Mouse (Mus musculus) lung, embryonic 15.5 days (tissue): ENCODE measurements around the gene Sh3rf1. TPM values are rescaled to one million over a fixed set of nuclear protein-coding genes. Genes with fewer than 3 reads are reported as not detected.

Experiments used
- ATAC-seq: fragments of 200-750 bp; cut with Nextera tagmentation; 2 replicates; pipeline ENCODE4 v1.8.0; 2017; ENCODE audit warnings: moderate number of reproducible peaks, borderline replicate concordance; ENCODE audit not compliant: low FRiP score, low TSS enrichment; ENCODE audit errors: extremely low read depth
- H3K27ac ChIP-seq: fragments of 300-500 bp; sonication (generic); 2 replicates; pipeline ENCODE4 v1.5.1; 2015; ENCODE audit warnings: moderate library complexity, mild to moderate bottlenecking, inconsistent platforms
- H3K27me3 ChIP-seq: fragments of 300-500 bp; sonication (generic); 2 replicates; pipeline ENCODE4 v1.6.1; 2015; ENCODE audit warnings: inconsistent platforms
- H3K36me3 ChIP-seq: fragments of 300-500 bp; sonication (generic); 2 replicates; pipeline ENCODE4 v1.6.1; 2015; ENCODE audit warnings: inconsistent platforms
- H3K4me1 ChIP-seq: fragments of 300-500 bp; sonication (generic); 2 replicates; pipeline ENCODE4 v1.6.1; 2015; ENCODE audit warnings: inconsistent platforms
- H3K4me2 ChIP-seq: fragments of 300-500 bp; sonication (generic); 2 replicates; pipeline ENCODE4 v1.6.1; 2015; ENCODE audit warnings: inconsistent platforms, mild to moderate bottlenecking, moderate library complexity
- H3K4me3 ChIP-seq: fragments of 300-500 bp; sonication (generic); 2 replicates; pipeline ENCODE4 v1.5.1; 2015; ENCODE audit warnings: mild to moderate bottlenecking, inconsistent platforms
- H3K9ac ChIP-seq: fragments of 300-500 bp; sonication (generic); 2 replicates; pipeline ENCODE4 v1.6.1; 2015; ENCODE audit warnings: inconsistent platforms
- H3K9me3 ChIP-seq: fragments of 300-500 bp; sonication (generic); 2 replicates; pipeline ENCODE4 v1.6.1; 2016; ENCODE audit warnings: inconsistent platforms
- WGBS: fragments of 180-500 bp; shearing (Covaris S2); methylation state at CpG from one replicate; pipeline ENCODE4 v1.1.7; 2015; 5-methylcytosine and 5-hydroxymethylcytosine counted together
- polyA plus RNA-seq: library from polyadenylated mRNA; unstranded; fragments of >200 nt; fragmentation: Nextera tagmentation; extraction: Ambion mirVana; gene quantifications from 2 replicates; pipeline ENCODE4 v1.2.1, GENCODE M21; 2015

Sh3rf1 gene
- polyA plus RNA-seq, 1 experiment from 2014 or later = 16.8 TPM

DNA sequence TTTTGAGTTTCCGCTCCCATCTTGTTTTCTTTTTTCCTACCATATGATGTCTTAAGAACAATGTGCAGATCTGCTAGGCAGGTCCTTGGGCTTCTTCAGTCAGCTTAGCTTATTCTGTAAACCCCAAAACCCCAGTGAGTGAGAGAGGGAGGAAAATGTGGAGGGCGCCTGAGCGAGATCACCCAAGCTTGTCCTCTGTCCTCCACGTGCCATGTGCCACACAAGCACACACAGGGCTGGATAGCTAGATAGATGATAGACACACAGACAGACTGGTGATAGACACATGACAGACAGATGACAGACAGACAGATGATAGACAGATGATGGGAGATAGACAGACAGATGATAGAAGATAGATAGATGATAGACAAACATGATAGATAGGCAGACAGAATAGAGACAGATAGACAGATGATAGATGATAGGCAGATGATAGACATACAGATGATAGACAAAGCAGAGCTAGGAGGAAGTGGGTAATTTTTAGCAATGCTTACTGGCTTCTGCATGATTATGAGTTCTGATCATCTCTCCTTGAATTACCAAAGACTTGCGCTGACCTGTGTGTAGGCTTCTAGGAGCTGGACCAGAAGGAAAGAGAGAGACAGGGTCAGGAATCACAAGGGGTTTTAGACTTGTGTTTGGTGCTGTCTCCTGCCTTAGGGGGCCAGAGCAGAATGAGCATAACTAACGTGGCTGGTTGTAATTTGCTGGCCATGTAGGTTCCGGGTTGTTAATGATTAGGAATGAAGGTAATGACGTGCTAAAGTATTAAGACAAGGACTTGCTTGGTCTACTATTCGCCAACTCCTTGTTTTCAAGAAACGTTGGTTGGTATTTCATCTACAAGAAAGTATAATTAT lies 58.9 kb downstream of the Sh3rf1 start:
- Histone ChIP-seq H3K36me3 (no peaks in the 10 kb centered on the region), H3K9ac (no peak overlapping the region), H3K27ac (peak overlapping the region; percentile 68), H3K4me1 (peaks cover 78% of the 10 kb centered on the region), H3K9me3 (no peaks in the 10 kb centered on the region), H3K4me2 (no peak overlapping the region), H3K4me3 (no peak overlapping the region), H3K27me3 (no peaks in the 10 kb centered on the region)
- ATAC-seq = no peak
- WGBS = 53% methylated on average over 10 of the region's 10 CpGs

DNA sequence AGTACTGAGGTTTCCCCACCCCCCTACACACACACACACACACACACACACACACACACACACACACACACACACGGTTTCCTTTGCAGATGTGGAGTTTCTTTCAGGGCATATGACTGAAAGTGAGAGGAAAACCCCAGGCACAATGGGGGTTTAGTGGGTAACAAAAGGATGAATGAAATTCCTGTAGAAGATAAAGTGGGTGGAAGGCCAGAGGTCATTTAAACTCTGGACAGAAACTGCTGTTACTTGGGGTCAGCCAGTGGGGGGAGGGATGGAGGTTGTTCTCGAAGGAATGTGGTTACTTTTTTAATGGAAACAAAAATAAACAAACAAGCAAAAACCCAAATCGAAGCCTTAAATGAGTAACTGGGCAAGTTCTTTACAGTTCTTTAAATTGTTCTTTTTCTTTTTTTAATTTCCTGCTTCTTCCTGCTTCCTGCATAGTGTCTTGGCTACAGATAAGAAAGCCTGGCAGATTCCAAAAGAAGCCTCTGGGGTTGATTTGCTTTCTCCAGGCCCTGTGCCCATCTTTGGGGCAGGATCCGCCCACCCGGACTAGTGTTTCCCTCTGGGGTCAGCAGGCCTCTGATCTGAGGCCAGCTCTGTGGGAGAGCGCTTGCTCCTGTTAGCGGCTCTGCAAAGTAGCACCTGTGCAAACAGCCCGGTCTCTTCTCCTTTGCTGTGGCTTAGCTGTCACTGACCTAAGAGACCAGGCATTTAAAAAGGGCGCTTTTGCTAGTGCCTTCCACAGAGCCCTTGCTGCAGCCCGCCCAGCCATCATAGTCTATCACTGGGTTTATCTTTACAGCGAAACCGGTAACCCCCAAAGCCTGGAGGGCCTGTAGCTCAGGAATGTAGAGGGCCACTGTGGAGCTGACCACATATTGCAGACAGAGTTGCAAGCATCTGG lies 59.8 kb downstream of the Sh3rf1 start:
- Histone ChIP-seq H3K9me3 (no peaks in the 10 kb centered on the region), H3K4me3 (no peak overlapping the region), H3K4me1 (peaks cover 79% of the 10 kb centered on the region), H3K27me3 (no peaks in the 10 kb centered on the region), H3K36me3 (no peaks in the 10 kb centered on the region), H3K27ac (peak overlapping the region; percentile 68), H3K9ac (no peak overlapping the region), H3K4me2 (peak overlapping the region; percentile 39)
- 7% methylated on average over 12 of the region's 12 CpGs for WGBS
- ATAC-seq = peak; percentile 70; the same call in 1 of the 2 replicates

DNA sequence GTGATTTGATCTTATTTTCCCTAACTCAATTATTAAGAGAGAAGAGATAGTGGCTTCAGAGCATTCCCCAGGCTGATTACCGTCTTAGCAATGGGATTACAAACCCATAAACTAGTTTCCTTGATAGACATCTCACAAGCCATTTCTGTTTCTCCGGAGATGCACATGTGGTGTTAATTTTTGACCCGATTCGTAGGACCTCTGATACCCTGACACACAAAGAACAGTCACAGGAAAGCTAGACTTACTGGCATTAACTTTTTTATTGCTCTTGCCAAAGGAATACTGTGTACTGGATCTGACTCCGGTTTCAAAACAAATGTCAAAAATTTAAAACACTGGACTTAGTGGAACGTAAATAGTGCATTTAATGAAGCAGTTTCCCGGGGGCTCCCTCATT lies 62.2 kb downstream of the Sh3rf1 start:
- Histone ChIP-seq H3K4me3 (no peak overlapping the region), H3K36me3 (no peaks in the 10 kb centered on the region), H3K4me2 (no peak overlapping the region), H3K9me3 (no peaks in the 10 kb centered on the region), H3K27me3 (no peaks in the 10 kb centered on the region), H3K4me1 (peaks cover 81% of the 10 kb centered on the region), H3K27ac (no peak overlapping the region), H3K9ac (no peak overlapping the region)
- 48% methylated on average over 7 of the region's 7 CpGs for WGBS
- ATAC-seq = no peak

DNA sequence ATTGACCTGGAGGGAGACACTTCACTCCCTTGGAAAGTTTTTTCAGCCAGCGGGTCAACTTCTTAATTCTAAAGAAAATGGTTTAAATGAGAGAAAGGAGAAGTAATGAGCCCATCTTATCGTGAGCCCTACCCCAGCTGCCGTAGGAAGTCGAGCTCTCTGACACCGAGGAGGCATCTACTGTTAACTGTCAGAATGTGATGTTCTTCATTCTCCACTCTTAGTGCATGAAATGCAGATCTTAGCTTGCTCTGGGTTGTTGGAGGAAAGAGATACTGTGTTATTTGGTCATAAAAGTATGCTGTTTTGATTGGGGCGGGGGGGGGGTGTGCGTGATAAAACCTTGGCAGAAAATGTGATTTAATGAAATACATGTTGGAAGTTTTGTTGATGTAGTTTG lies 62.7 kb downstream of the Sh3rf1 start:
- no peak overlapping the region for H3K27ac ChIP-seq
- H3K27me3 ChIP-seq = no peaks in the 10 kb centered on the region
- 68% methylated on average over 7 of the region's 7 CpGs for WGBS
- no peaks in the 10 kb centered on the region for H3K36me3 ChIP-seq
- ATAC-seq = no peak
- H3K9ac ChIP-seq = no peak overlapping the region
- no peak overlapping the region for H3K4me3 ChIP-seq
- H3K4me2 ChIP-seq = no peak overlapping the region
- no peaks in the 10 kb centered on the region for H3K9me3 ChIP-seq
- peaks cover 77% of the 10 kb centered on the region for H3K4me1 ChIP-seq

DNA sequence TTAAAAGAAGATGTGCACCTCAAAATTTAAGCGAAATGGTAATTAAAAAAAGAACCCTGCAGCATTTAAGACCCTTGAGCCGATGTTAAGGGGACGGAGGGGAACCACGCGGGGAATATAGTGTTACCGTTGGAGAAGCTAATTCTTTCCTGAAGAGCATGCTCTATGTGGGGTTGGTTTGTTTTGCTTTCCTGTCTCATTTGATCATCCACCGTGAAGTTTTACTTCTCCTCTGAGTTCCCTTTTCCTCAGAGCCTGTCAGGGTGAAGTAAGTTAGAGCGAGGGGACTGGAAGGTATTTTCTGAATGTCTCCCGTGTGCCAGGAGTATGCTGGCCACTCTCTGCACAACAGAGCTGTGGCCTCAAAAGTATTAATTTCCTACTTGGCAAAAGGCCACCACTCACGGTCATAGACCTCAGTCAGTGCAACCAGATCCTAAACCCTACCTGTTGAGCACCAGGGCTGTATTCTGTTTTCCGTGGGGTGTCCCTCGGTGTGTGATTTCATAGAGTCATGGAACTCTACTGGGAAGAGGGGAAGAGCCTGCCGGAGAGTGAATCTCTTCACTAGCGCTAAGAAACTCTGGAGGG lies 63.2 kb downstream of the Sh3rf1 start:
- peaks cover 72% of the 10 kb centered on the region for H3K4me1 ChIP-seq
- no peak overlapping the region for H3K4me2 ChIP-seq

DNA sequence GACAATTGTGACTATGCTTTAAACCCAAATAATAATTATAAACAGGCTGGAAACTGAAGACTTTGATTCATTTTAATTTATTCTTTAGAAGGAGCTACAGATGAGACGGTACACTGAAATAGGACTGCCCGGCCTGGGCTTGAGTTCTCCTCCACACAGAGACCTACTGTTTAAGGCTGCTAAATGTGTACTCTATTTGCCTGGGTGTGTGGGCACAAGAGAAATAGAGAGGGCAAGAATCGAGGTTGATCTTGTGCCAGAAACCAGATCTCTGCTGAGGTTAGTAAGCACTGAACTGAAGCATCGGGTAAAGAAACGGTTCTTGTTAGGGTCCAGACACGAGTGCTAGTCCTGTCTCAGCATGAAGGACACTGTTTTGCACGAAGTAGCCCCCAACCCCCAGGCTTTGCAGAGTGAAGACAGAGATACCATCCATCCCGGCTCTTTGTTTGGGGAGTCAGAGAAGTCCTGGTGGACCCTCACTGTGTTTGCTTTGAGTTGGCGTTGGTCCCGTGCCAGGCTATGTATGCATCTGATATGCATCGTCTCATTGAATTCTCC lies 64.4 kb downstream of the Sh3rf1 start:
- Histone ChIP-seq H3K4me2 (no peak overlapping the region), H3K4me1 (peaks cover 60% of the 10 kb centered on the region), H3K9ac (no peak overlapping the region), H3K4me3 (no peak overlapping the region), H3K27me3 (no peaks in the 10 kb centered on the region), H3K27ac (peak overlapping the region; percentile 40), H3K9me3 (no peaks in the 10 kb centered on the region), H3K36me3 (no peaks in the 10 kb centered on the region)
- WGBS = 35% methylated on average over 11 of the region's 11 CpGs
- no peak for ATAC-seq

More for the DNA sequence above, 63.2 kb downstream of the Sh3rf1 start:
- Histone ChIP-seq H3K9ac (no peak overlapping the region), H3K27me3 (no peaks in the 10 kb centered on the region), H3K9me3 (no peaks in the 10 kb centered on the region), H3K27ac (0 out of 2 replicates have a peak overlapping the region, but pooled peaks have one; percentile 5), H3K4me3 (no peak overlapping the region), H3K36me3 (no peaks in the 10 kb centered on the region)
- 69% methylated on average over 14 of the region's 14 CpGs for WGBS
- ATAC-seq = no peak

DNA sequence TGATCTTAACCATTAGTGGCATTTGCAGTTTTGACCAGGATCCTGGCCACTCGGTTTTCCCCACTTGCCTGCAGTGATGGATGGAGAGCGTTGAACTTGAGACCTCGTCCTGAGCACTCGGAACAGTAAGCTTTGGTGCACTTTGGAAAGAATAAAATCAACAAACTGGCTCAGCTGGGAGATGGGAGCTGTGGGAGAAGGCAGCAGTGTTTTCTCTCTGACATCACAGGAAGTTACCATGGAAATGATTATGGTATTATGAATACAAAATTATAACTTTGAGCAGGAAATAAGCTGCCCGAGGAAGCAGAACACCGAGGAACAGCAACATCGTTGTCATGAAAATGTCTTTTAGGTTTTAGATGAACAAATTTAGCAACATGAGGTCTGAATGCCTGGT lies 65.0 kb downstream of the Sh3rf1 start:
- no peak overlapping the region for H3K9ac ChIP-seq
- peak overlapping the region; percentile 40 for H3K27ac ChIP-seq
- no peak overlapping the region for H3K4me3 ChIP-seq
- peaks cover 54% of the 10 kb centered on the region for H3K4me1 ChIP-seq
- WGBS = 19% methylated on average over 7 of the region's 7 CpGs
- no peaks in the 10 kb centered on the region for H3K9me3 ChIP-seq
- no peak for ATAC-seq
- H3K27me3 ChIP-seq = no peaks in the 10 kb centered on the region
- H3K4me2 ChIP-seq = no peak overlapping the region
- H3K36me3 ChIP-seq = no peaks in the 10 kb centered on the region

DNA sequence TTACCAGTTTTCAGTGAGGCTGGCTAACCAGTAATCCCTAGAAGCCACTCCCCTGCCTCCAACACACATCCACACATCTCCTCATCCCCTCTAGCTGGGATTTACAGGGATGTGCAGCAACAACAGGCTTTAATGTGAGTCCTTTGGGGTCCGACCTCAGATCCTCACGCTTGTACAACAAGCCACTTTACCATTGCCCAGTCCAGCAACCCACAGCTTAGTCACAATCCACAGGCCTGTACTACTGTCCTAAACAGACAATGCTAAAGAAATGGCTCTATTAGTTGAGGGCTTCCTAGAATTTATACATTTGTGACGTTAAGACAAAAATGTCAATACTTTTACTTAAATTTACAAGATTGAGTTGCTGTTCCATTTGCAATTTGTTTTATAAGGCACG lies 71.4 kb downstream of the Sh3rf1 start:
- WGBS = 90% methylated on average over 4 of the region's 4 CpGs
- no peak overlapping the region for H3K4me3 ChIP-seq
- H3K9me3 ChIP-seq = no peaks in the 10 kb centered on the region
- no peak overlapping the region for H3K4me2 ChIP-seq
- no peak overlapping the region for H3K9ac ChIP-seq
- no peak overlapping the region for H3K27ac ChIP-seq
- no peaks in the 10 kb centered on the region for H3K27me3 ChIP-seq
- peaks cover 4% of the 10 kb centered on the region; the same call in 1 of the 2 replicates for H3K4me1 ChIP-seq
- no peak for ATAC-seq
- H3K36me3 ChIP-seq = no peaks in the 10 kb centered on the region

DNA sequence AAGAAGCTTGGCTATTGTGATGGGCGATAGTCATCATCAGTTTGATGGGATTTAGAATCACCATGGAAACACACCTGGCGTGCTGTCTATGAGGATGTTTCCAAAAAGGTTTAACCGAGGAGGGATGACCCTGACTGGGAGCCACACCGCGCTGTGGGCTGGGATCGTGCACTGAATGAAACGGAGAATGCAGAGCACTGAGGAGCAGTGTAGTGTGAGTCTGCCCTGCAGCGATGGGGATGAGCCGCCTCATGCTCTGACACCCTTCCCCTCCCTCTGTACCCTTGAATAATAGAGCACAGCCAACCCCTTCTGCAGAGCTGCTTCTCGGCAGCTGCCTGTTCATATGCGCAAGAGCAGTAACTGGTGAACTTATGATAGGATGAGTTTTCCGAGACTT lies 71.8 kb downstream of the Sh3rf1 start:
- Histone ChIP-seq H3K27ac (no peak overlapping the region), H3K4me2 (no peak overlapping the region), H3K9ac (no peak overlapping the region), H3K9me3 (no peaks in the 10 kb centered on the region), H3K36me3 (no peaks in the 10 kb centered on the region), H3K4me1 (peaks cover 4% of the 10 kb centered on the region; the same call in 1 of the 2 replicates), H3K27me3 (no peaks in the 10 kb centered on the region), H3K4me3 (no peak overlapping the region)
- ATAC-seq = no peak
- WGBS = 77% methylated on average over 12 of the region's 12 CpGs

DNA sequence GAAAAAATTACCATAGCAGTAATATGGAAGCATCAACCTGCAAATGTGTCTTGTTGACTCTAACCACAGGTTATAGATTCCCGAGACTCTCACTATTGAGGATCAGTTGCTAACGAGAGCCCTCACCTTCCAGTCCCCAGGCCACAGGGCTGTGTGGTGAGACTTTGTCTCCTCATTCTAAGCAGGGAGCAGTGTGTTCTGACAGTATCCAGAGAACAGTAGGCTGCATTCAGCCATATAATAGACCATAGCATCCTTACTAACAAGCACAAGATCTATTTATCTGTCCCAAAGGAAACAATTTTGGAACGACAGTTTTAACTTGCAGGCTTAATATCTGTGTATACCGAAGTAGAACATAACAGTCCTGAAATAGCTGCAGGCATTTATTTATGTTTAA lies 75.2 kb downstream of the Sh3rf1 start:
- Histone ChIP-seq H3K4me1 (peaks cover 4% of the 10 kb centered on the region; the same call in 1 of the 2 replicates), H3K9ac (no peak overlapping the region), H3K4me2 (no peak overlapping the region), H3K27me3 (no peaks in the 10 kb centered on the region), H3K4me3 (no peak overlapping the region), H3K9me3 (no peaks in the 10 kb centered on the region), H3K27ac (no peak overlapping the region), H3K36me3 (no peaks in the 10 kb centered on the region)
- ATAC-seq = no peak
- 61% methylated on average over 4 of the region's 4 CpGs for WGBS

DNA sequence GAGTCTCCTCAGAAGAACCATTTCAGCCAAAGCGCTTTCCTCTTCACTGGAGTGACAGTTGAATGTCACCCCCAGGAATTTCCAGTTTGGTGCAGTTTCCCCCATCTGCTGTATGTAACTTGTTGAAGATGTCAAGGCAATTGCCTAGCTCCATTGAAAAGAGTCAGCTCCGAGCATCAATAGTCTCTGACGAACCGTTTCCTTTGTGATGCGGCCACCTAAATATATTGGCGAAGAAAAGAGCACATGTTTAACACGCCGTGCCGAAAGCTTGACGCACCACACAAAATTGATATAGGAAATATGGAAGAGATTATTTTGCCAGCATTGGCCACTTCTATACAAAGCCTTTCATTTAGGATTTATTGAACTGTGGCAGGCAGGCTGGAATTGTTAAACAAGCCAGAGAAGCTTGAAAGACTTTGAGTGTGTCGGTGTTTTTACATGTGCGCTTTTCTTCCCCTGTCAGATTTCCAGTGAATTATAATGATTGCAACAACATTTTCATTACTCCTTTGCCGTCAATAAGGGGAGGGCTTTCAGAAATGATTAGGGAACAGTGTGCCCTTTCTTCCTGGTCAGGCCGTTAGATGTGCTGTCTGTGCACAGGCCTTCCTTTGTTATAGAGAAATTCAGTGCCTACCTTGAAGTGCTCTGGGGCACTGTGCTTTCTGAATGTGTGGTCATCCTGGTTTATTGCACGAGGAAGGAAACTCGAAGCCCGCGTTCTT lies 77.8 kb downstream of the Sh3rf1 start:
- H3K9ac ChIP-seq = no peak overlapping the region

More for the DNA sequence above, 77.8 kb downstream of the Sh3rf1 start:
- no peaks in the 10 kb centered on the region for H3K27me3 ChIP-seq
- 85% methylated on average over 18 of the region's 18 CpGs for WGBS
- H3K4me3 ChIP-seq = no peak overlapping the region
- no peak for ATAC-seq
- H3K4me2 ChIP-seq = no peak overlapping the region
- no peaks in the 10 kb centered on the region for H3K9me3 ChIP-seq
- H3K27ac ChIP-seq = no peak overlapping the region
- H3K36me3 ChIP-seq = no peaks in the 10 kb centered on the region
- peaks cover 10% of the 10 kb centered on the region; the same call in 1 of the 2 replicates for H3K4me1 ChIP-seq
